Mouse (Mus musculus): ENCODE measurements at regions not wholly inside any gene's neighbourhood (a gene's known extent, or its start where the extent isn't known, plus 50 kb on each side); places are given as distances from the start of the nearest gene placed in this dataset.

- TF ChIP-seq USF1 (IDR thresholded peaks at IDR 0.05; ENCODE audit: low read depth, low read length) (no peak), POLR2A (IDR thresholded peaks at IDR 0.05; ENCODE audit: low read depth, low read length) (no peak), KAT2A (IDR thresholded peaks at IDR 0.05; ENCODE audit: insufficient replicate concordance, low read length) (no peak), CHD2 (IDR thresholded peaks at IDR 0.05; ENCODE audit: low read length) (no peak), ZNF384 (IDR thresholded peaks at IDR 0.05; ENCODE audit: low read depth, low read length) (no peak), CTCF (conservative IDR thresholded peaks at IDR 0.05 in 1 of 2, IDR thresholded peaks at IDR 0.05 in 1 of 2; ENCODE audit: low read depth in 2 of 2, low read length in 2 of 2) (no peak), E2F4 (IDR thresholded peaks at IDR 0.05; ENCODE audit: insufficient replicate concordance, low read depth, low read length) (no peak), USF2 (conservative IDR thresholded peaks at IDR 0.05; ENCODE audit: low read depth, low read length) (no peak), SIN3A (IDR thresholded peaks at IDR 0.05; ENCODE audit: low read length) (no peak), HCFC1 (IDR thresholded peaks at IDR 0.05; ENCODE audit: low read depth, low read length) (no peak), TBP (conservative IDR thresholded peaks at IDR 0.05; ENCODE audit: low read depth, low read length) (no peak), EP300 (IDR thresholded peaks at IDR 0.05; ENCODE audit: low read length) (no peak)
Observed at GRCm38 (mm10) chr14:100978515-100978914, 221.6 kb downstream of the Prr30 start.
